Mouse (Mus musculus) yolk sac, embryonic 10.5 days (tissue): ENCODE results near the gene Acta2.
A peak's percentile ranks its signal among the peaks of the same experiment; 100 is the strongest.

Experiments
- DNase-seq: peaks from one replicate; pipeline ENCODE4 v3.0.0-alpha.2; 2017; ENCODE audit warnings: low spot score

The Acta2 gene

GRCm38 (mm10) chr19:34254880-34255681, at the start of gene Acta2:
TSS of gene Acta2 (minus strand) at chr19:34255590.
- DNase-seq = peak; percentile 41

- no peak for DNase-seq
Observed at GRCm38 (mm10) chr19:34304917-34305316, 49.5 kb upstream of the Acta2 start.

- no peak for DNase-seq
Observed at GRCm38 (mm10) chr19:34300430-34300829, 45.0 kb upstream of the Acta2 start.

GRCm38 (mm10) chr19:34299229-34299628, 43.8 kb upstream of the Acta2 start:
- DNase-seq = no peak

- no peak for DNase-seq
Observed at GRCm38 (mm10) chr19:34298531-34298930, 43.1 kb upstream of the Acta2 start.

GRCm38 (mm10) chr19:34295442-34295841, 40.1 kb upstream of the Acta2 start:
- DNase-seq = no peak

- DNase-seq = no peak
Observed at GRCm38 (mm10) chr19:34293376-34293947, 38.1 kb upstream of the Acta2 start.

- DNase-seq = no peak
Observed at GRCm38 (mm10) chr19:34292701-34293100, 37.3 kb upstream of the Acta2 start.

GRCm38 (mm10) chr19:34291956-34292355, 36.6 kb upstream of the Acta2 start:
- no peak for DNase-seq

GRCm38 (mm10) chr19:34291379-34291778, 36.0 kb upstream of the Acta2 start:
- DNase-seq = no peak

- DNase-seq = no peak
Observed at GRCm38 (mm10) chr19:34290872-34291341, 35.5 kb upstream of the Acta2 start.

- peak; percentile 47 for DNase-seq
Observed at GRCm38 (mm10) chr19:34289948-34290789, 34.8 kb upstream of the Acta2 start, which contains the start of gene Fas. TSS of gene Fas (plus strand) at chr19:34290666.

GRCm38 (mm10) chr19:34288696-34289095, 33.3 kb upstream of the Acta2 start:
- DNase-seq = no peak

GRCm38 (mm10) chr19:34287656-34288415, 32.4 kb upstream of the Acta2 start:
- no peak for DNase-seq

- no peak for DNase-seq
Observed at GRCm38 (mm10) chr19:34287221-34287620, 31.8 kb upstream of the Acta2 start.

GRCm38 (mm10) chr19:34284826-34285225, 29.4 kb upstream of the Acta2 start:
- no peak for DNase-seq

- DNase-seq = no peak
Observed at GRCm38 (mm10) chr19:34284383-34284782, 29.0 kb upstream of the Acta2 start.

- no peak for DNase-seq
Observed at GRCm38 (mm10) chr19:34283614-34284013, 28.2 kb upstream of the Acta2 start.

- DNase-seq = no peak
Observed at GRCm38 (mm10) chr19:34278078-34278477, 22.7 kb upstream of the Acta2 start.

GRCm38 (mm10) chr19:34273073-34273472, 17.7 kb upstream of the Acta2 start:
- no peak for DNase-seq

- DNase-seq = no peak
Observed at GRCm38 (mm10) chr19:34270824-34271464, 15.6 kb upstream of the Acta2 start.
